Mouse (Mus musculus): Measurements from ENCODE around the gene Dcun1d5. TPM values are rescaled to one million over a fixed set of nuclear protein-coding genes. Genes with fewer than 3 reads are reported as not detected.

The Dcun1d5 gene
- polyA plus RNA-seq, 1 experiment from 2014 or later: 185 TPM

Other genes with a start within 250 kb of the Dcun1d5 start
- 6.3 and 8.4 TPM in 2 replicates for gene Dync2h1, start 74 bp upstream of the Dcun1d5 start, polyA plus RNA-seq (2015; fragmentation: Nextera tagmentation; extraction: Ambion mirVana)
- 0.42 and 0.72 TPM in 2 replicates for gene Mmp13, start 88.0 kb downstream of the Dcun1d5 start, polyA plus RNA-seq (2015; fragmentation: Nextera tagmentation; extraction: Ambion mirVana)
- 1.0 TPM in 2 replicates for gene Mmp12, start 159.9 kb downstream of the Dcun1d5 start, polyA plus RNA-seq (2015; fragmentation: Nextera tagmentation; extraction: Ambion mirVana)
- not detected in 2 replicates for gene Mmp1b, start 203.5 kb downstream of the Dcun1d5 start, polyA plus RNA-seq (2015; fragmentation: Nextera tagmentation; extraction: Ambion mirVana)

Measured in thymus, postnatal 0 days (tissue).